Mouse (Mus musculus) left cerebral cortex, adult 8-10 months (tissue): ENCODE results near the gene Olfr1506. TPM values are rescaled to one million over a fixed set of nuclear protein-coding genes. Genes with fewer than 3 reads are reported as not detected.
"Not testable (repeated sequence)": the region's sequence is repeated elsewhere in the genome, so short reads cannot be mapped to it uniquely, and the experiment has no call there.

Source experiments
- DNase-seq, 2 experiments: peaks; one replicate each; pipeline ENCODE4 v3.0.0; 2022; ENCODE audit warnings: low spot score in 2 of 2
- total RNA-seq, 4 experiments: library from RNA; stranded (reverse); gene quantifications; 2 replicates each; pipeline ENCODE4 v1.2.4; 2022

Olfr1506 gene
- under 1 TPM in 1 of 4 experiments, not detected in 3; 0.32 TPM for total RNA-seq

- DNase-seq: not testable (repeated sequence)
Measured at GRCm38 (mm10) chr2:90224393-90224792, at the start of gene Olfr1506. Gene Olfr1506 (minus strand): TSS chr2:90224493.

- DNase-seq: no peak
Measured at GRCm38 (mm10) chr2:90270932-90271331, 46.6 kb upstream of the Olfr1506 start, which contains the start of gene Olfr1271. Gene Olfr1271 (minus strand): TSS chr2:90271032.

GRCm38 (mm10) chr2:90257492-90257891, 33.2 kb upstream of the Olfr1506 start, which contains the start of gene Olfr142:
Gene Olfr142 (minus strand): TSS chr2:90257592.
- no peak for DNase-seq

GRCm38 (mm10) chr2:90199606-90200005, 24.7 kb downstream of the Olfr1506 start:
- not testable (repeated sequence) for DNase-seq

GRCm38 (mm10) chr2:90195285-90195684, 29.0 kb downstream of the Olfr1506 start:
- DNase-seq: not testable (repeated sequence)

- not testable (repeated sequence) for DNase-seq
Measured at GRCm38 (mm10) chr2:90194750-90195149, 29.5 kb downstream of the Olfr1506 start.

- not testable (repeated sequence) for DNase-seq
Measured at GRCm38 (mm10) chr2:90187082-90187481, 37.2 kb downstream of the Olfr1506 start.

- not testable (repeated sequence) for DNase-seq
Measured at GRCm38 (mm10) chr2:90186082-90186481, 38.2 kb downstream of the Olfr1506 start.

Other genes starting within 250 kb of the Olfr1506 start
- gene Olfr1261, start 233.3 kb downstream of the Olfr1506 start, total RNA-seq: not detected
- gene Olfr1262, start 224.3 kb downstream of the Olfr1506 start, total RNA-seq: not detected
- gene Olfr1263, start 212.4 kb downstream of the Olfr1506 start, total RNA-seq: not detected
- gene Olfr1264, start 198.9 kb downstream of the Olfr1506 start, total RNA-seq: not detected
- gene Olfr1265, start 189.2 kb downstream of the Olfr1506 start, total RNA-seq: not detected
- gene Olfr140, start 160.9 kb downstream of the Olfr1506 start, total RNA-seq: not detected
- not detected for gene Olfr1269, start 103.1 kb downstream of the Olfr1506 start, total RNA-seq
- not detected for gene Olfr32, start 82.2 kb downstream of the Olfr1506 start, total RNA-seq
- not detected for gene Olfr1270, start 71.4 kb downstream of the Olfr1506 start, total RNA-seq
- not detected for gene Olfr142, start 33.1 kb upstream of the Olfr1506 start, total RNA-seq
- not detected for gene Olfr1271, start 46.5 kb upstream of the Olfr1506 start, total RNA-seq
- gene Olfr1272, start 68.3 kb upstream of the Olfr1506 start, total RNA-seq: not detected
- gene Gm13769, start 97.7 kb upstream of the Olfr1506 start, total RNA-seq: under 1 TPM in 1 of 4 experiments, not detected in 3; 0.35 TPM
- gene Olfr1274-ps, start 174.2 kb upstream of the Olfr1506 start, total RNA-seq: not detected